Comparison of ENCODE assay signal across 21 mouse cellular contexts in genomic region chr14:34444924-34445323, GRCm38 (mm10). TPM values are rescaled to one million over a fixed set of nuclear protein-coding genes. Genes with fewer than 3 reads are reported as not detected.
DNase-seq lines count a peak whose midpoint lies in the region; ATAC-seq lines count a peak whose summit lies in the region.
"Had no signal": no experiment of that assay in that cellular context is flagged by ENCODE, and none has a peak within 500 bp of the region (broad histone marks: within the 10 kb centered on the region; RNA-seq: fewer than 3 reads in every experiment).

No protein-coding gene starts in this region.

- 0 out of 2 replicates have a peak overlapping the region, but pooled peaks have one; percentile 14 for H3K27ac ChIP-seq in heart, embryonic 16.5 days (ENCODE audit: low read length)
- H3K27ac ChIP-seq in heart, embryonic 10.5 days: no peak overlapping the region
- no peak overlapping the region for H3K27ac ChIP-seq in midbrain, embryonic 11.5 days (ENCODE audit: low read depth, low read length)
- no peak overlapping the region for H3K27ac ChIP-seq in midbrain, embryonic 15.5 days
- peak overlapping the region; percentile 1; the same call in 1 of the 2 replicates for H3K27ac ChIP-seq in stomach, embryonic 15.5 days
- H3K27ac ChIP-seq in liver, embryonic 12.5 days: no peak overlapping the region
- H3K27ac ChIP-seq: forebrain, embryonic 13.5 days; hindbrain, embryonic 12.5 days; liver, embryonic 15.5 days; lung, embryonic 15.5 days had no signal

- ATAC-seq in heart, embryonic 16.5 days (replicated peaks; ENCODE audit: extremely low read depth, insufficient read depth, low FRiP score): no peak
- no peak for ATAC-seq in midbrain, embryonic 11.5 days (ENCODE audit: low FRiP score)
- ATAC-seq in midbrain, embryonic 15.5 days (replicated peaks): no peak
- no peak for ATAC-seq in stomach, embryonic 15.5 days (ENCODE audit: insufficient read depth, low FRiP score, low read depth)
- no peak for ATAC-seq in liver, embryonic 12.5 days
- ATAC-seq: forebrain, embryonic 13.5 days; midbrain, embryonic 16.5 days had no signal

- H3K36me3 ChIP-seq in heart, embryonic 16.5 days (ENCODE audit: control insufficient read depth, insufficient read depth): peaks cover 8% of the 10 kb centered on the region
- peaks cover 65% of the 10 kb centered on the region for H3K36me3 ChIP-seq in heart, embryonic 10.5 days
- H3K36me3 ChIP-seq in midbrain, embryonic 11.5 days (ENCODE audit: control insufficient read depth, insufficient read depth, low read length): peaks cover 5% of the 10 kb centered on the region
- H3K36me3 ChIP-seq in midbrain, embryonic 15.5 days (replicated peaks): peaks cover 6% of the 10 kb centered on the region; the same call in 1 of the 2 replicates
- peaks cover 15% of the 10 kb centered on the region; the same call in 1 of the 2 replicates for H3K36me3 ChIP-seq in stomach, embryonic 15.5 days
- H3K36me3 ChIP-seq in liver, embryonic 12.5 days: peaks cover 11% of the 10 kb centered on the region

- no peak overlapping the region for H3K4me3 ChIP-seq in heart, embryonic 16.5 days (ENCODE audit: low read length)
- no peak overlapping the region for H3K4me3 ChIP-seq in heart, embryonic 10.5 days
- H3K4me3 ChIP-seq in midbrain, embryonic 11.5 days (ENCODE audit: low read depth, low read length): no peak overlapping the region
- H3K4me3 ChIP-seq in midbrain, embryonic 15.5 days: no peak overlapping the region
- H3K4me3 ChIP-seq in stomach, embryonic 15.5 days (replicated peaks): no peak overlapping the region
- no peak overlapping the region for H3K4me3 ChIP-seq in liver, embryonic 12.5 days
- H3K4me3 ChIP-seq: forebrain, embryonic 13.5 days; hindbrain, embryonic 12.5 days; limb, embryonic 13.5 days; liver, embryonic 15.5 days; lung, embryonic 15.5 days had no signal

- no peak for DNase-seq in heart, embryonic 10.5 days (ENCODE audit: low spot score)
- DNase-seq in midbrain, embryonic 11.5 days (ENCODE audit: low spot score, missing footprints): peak; percentile 10
- DNase-seq in urinary bladder, adult 2 months (ENCODE audit: low spot score): no peak
- DNase-seq: cerebellum, adult 11-12 months; cerebellum, postnatal 10 days; heart, postnatal 10 days; kidney, adult 18-20 months; kidney, postnatal 10 days; layer of hippocampus, postnatal 36 days; lung, postnatal 36 days; right cerebral cortex, postnatal 4 days had no signal

- H3K4me2 ChIP-seq in heart, embryonic 16.5 days (ENCODE audit: low read depth, low read length): no peak overlapping the region
- H3K4me2 ChIP-seq in midbrain, embryonic 11.5 days: no peak overlapping the region
- H3K4me2 ChIP-seq in midbrain, embryonic 15.5 days: no peak overlapping the region
- H3K4me2 ChIP-seq in stomach, embryonic 15.5 days: no peak overlapping the region
- H3K4me2 ChIP-seq in liver, embryonic 12.5 days: no peak overlapping the region
- H3K4me2 ChIP-seq: forebrain, embryonic 13.5 days; hindbrain, embryonic 12.5 days; limb, embryonic 13.5 days; liver, embryonic 15.5 days; lung, embryonic 15.5 days had no signal

- peaks cover 3% of the 10 kb centered on the region; the same call in 1 of the 2 replicates for H3K9me3 ChIP-seq in heart, embryonic 16.5 days (replicated peaks; ENCODE audit: control insufficient read depth, low read length)
- no peaks in the 10 kb centered on the region for H3K9me3 ChIP-seq in heart, embryonic 10.5 days
- H3K9me3 ChIP-seq in midbrain, embryonic 11.5 days (ENCODE audit: control insufficient read depth, low read length): no peaks in the 10 kb centered on the region
- no peaks in the 10 kb centered on the region for H3K9me3 ChIP-seq in midbrain, embryonic 15.5 days
- no peaks in the 10 kb centered on the region for H3K9me3 ChIP-seq in stomach, embryonic 15.5 days
- no peaks in the 10 kb centered on the region for H3K9me3 ChIP-seq in liver, embryonic 12.5 days (replicated peaks)
- H3K9me3 ChIP-seq: forebrain, embryonic 13.5 days; hindbrain, embryonic 12.5 days; limb, embryonic 13.5 days; liver, embryonic 15.5 days; lung, embryonic 15.5 days had no signal

- no peak overlapping the region for H3K9ac ChIP-seq in heart, embryonic 16.5 days (ENCODE audit: low read length)
- H3K9ac ChIP-seq in midbrain, embryonic 11.5 days (ENCODE audit: low read length): no peak overlapping the region
- H3K9ac ChIP-seq in midbrain, embryonic 15.5 days: no peak overlapping the region
- no peak overlapping the region for H3K9ac ChIP-seq in stomach, embryonic 15.5 days
- no peak overlapping the region for H3K9ac ChIP-seq in liver, embryonic 12.5 days
- H3K9ac ChIP-seq: forebrain, embryonic 13.5 days; hindbrain, embryonic 12.5 days; limb, embryonic 13.5 days; liver, embryonic 15.5 days; lung, embryonic 15.5 days had no signal

- no peaks in the 10 kb centered on the region for H3K27me3 ChIP-seq in heart, embryonic 16.5 days (ENCODE audit: control insufficient read depth, insufficient read depth, low read length)
- no peaks in the 10 kb centered on the region for H3K27me3 ChIP-seq in heart, embryonic 10.5 days (ENCODE audit: insufficient read depth, poor library complexity, severe bottlenecking)
- no peaks in the 10 kb centered on the region for H3K27me3 ChIP-seq in midbrain, embryonic 11.5 days (ENCODE audit: control insufficient read depth, insufficient read depth, low read length)
- H3K27me3 ChIP-seq in midbrain, embryonic 15.5 days (replicated peaks): no peaks in the 10 kb centered on the region
- H3K27me3 ChIP-seq in stomach, embryonic 15.5 days (replicated peaks): no peaks in the 10 kb centered on the region
- no peaks in the 10 kb centered on the region for H3K27me3 ChIP-seq in liver, embryonic 12.5 days (replicated peaks)
- H3K27me3 ChIP-seq: forebrain, embryonic 13.5 days; hindbrain, embryonic 12.5 days; limb, embryonic 13.5 days; liver, embryonic 15.5 days; lung, embryonic 15.5 days had no signal

- peaks cover 23% of the 10 kb centered on the region for H3K4me1 ChIP-seq in heart, embryonic 16.5 days (ENCODE audit: control insufficient read depth, insufficient read depth, low read length)
- peaks cover 12% of the 10 kb centered on the region; the same call in 1 of the 2 replicates for H3K4me1 ChIP-seq in heart, embryonic 10.5 days
- H3K4me1 ChIP-seq in midbrain, embryonic 11.5 days (ENCODE audit: control insufficient read depth, insufficient read depth, low read length): peaks cover 6% of the 10 kb centered on the region
- H3K4me1 ChIP-seq in midbrain, embryonic 15.5 days: no peaks in the 10 kb centered on the region
- H3K4me1 ChIP-seq in stomach, embryonic 15.5 days: peaks cover 6% of the 10 kb centered on the region; the same call in 1 of the 2 replicates
- H3K4me1 ChIP-seq in liver, embryonic 12.5 days: no peaks in the 10 kb centered on the region
- H3K4me1 ChIP-seq: liver, embryonic 15.5 days had no signal

RNA-seq across cellular contexts. Expression of gene Bmpr1a, which starts 58.2 kb away (rescaled TPM):
- polyA plus RNA-seq in heart, embryonic 16.5 days (2015; fragmentation: Nextera tagmentation; extraction: Ambion mirVana): 27.8 and 36.4 TPM in 2 replicates
- 48.0 and 48.9 TPM in 2 replicates for polyA plus RNA-seq in heart, embryonic 10.5 days (2016; fragmentation: Nextera tagmentation; extraction: Ambion mirVana)
- 44.4 and 49.8 TPM in 2 replicates for polyA plus RNA-seq in midbrain, embryonic 11.5 days (2014; fragmentation: Nextera tagmentation; extraction: Ambion mirVana)
- 15.2 and 17.5 TPM in 2 replicates for polyA plus RNA-seq in midbrain, embryonic 15.5 days (2015; fragmentation: Nextera tagmentation; extraction: Ambion mirVana)
- polyA plus RNA-seq in stomach, embryonic 15.5 days (2015; fragmentation: Nextera tagmentation; extraction: Ambion mirVana): 47.1 and 49.9 TPM in 2 replicates
- polyA plus RNA-seq in urinary bladder, adult 2 months (2012; rRNA removed): 47.7 and 56.2 TPM in 2 replicates
- polyA plus RNA-seq in liver, embryonic 12.5 days (2016; fragmentation: Nextera tagmentation; extraction: Ambion mirVana): 8.6 and 8.8 TPM in 2 replicates

Comparison
In these comparisons a context has a peak if more than half of its experiments do, and no peak if none do; other contexts are left out.
1. H3K27ac ChIP-seq: peak in heart, embryonic 16.5 days (single experiment) and stomach, embryonic 15.5 days (single experiment); none in heart, embryonic 10.5 days (single experiment), midbrain, embryonic 11.5 days (single experiment), midbrain, embryonic 15.5 days (single experiment) and liver, embryonic 12.5 days (single experiment).